Comparison of ENCODE assay signal across 20 mouse cellular contexts in the genomic region with DNA sequence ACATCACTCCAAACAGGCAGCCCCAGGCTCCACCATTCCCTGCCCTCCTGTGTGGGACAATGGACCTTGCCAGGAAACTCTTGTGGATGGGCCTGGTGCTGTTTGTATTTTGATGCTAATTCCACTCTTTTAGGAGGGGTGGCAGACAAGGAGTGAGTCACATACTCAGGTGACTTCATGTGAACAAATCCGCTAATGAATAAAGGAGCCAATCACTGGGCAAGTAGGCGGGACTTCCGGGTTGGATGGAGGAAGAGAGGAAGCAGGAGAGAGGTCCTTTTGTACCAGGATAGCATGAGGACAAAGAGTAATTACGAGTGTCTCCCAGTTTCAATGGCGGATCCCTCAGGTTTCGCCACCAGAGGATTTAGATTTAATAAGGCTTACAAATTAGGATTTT. TPM values are rescaled to one million over a fixed set of nuclear protein-coding genes. Genes with fewer than 3 reads are reported as not detected.
"Had no signal": no experiment of that assay in that cellular context is flagged by ENCODE, and none has a peak within 500 bp of the region (broad histone marks: within the 10 kb centered on the region; RNA-seq: fewer than 3 reads in every experiment).

No protein-coding gene starts in this region.

- ATAC-seq: liver, embryonic 12.5 days; midbrain, embryonic 13.5 days; midbrain, embryonic 16.5 days had no signal

- H3K4me3 ChIP-seq: limb, embryonic 10.5 days; limb, embryonic 13.5 days; liver, embryonic 12.5 days; liver, embryonic 15.5 days; lung, embryonic 15.5 days; megakaryocyte, embryonic 14.5 days; midbrain, embryonic 10.5 days; midbrain, embryonic 13.5 days; stomach, embryonic 15.5 days had no signal

- H3K4me2 ChIP-seq: limb, embryonic 13.5 days; liver, embryonic 12.5 days; liver, embryonic 15.5 days; lung, embryonic 15.5 days; midbrain, embryonic 13.5 days; stomach, embryonic 15.5 days had no signal

- H3K27me3 ChIP-seq: limb, embryonic 13.5 days; liver, embryonic 12.5 days; liver, embryonic 15.5 days; lung, embryonic 15.5 days; megakaryocyte, embryonic 14.5 days; midbrain, embryonic 13.5 days; stomach, embryonic 15.5 days had no signal

- H3K9me3 ChIP-seq: limb, embryonic 10.5 days; limb, embryonic 13.5 days; liver, embryonic 12.5 days; liver, embryonic 15.5 days; lung, embryonic 15.5 days; megakaryocyte, embryonic 14.5 days; midbrain, embryonic 10.5 days; midbrain, embryonic 13.5 days; stomach, embryonic 15.5 days had no signal

- H3K9ac ChIP-seq: limb, embryonic 13.5 days; liver, embryonic 12.5 days; liver, embryonic 15.5 days; lung, embryonic 15.5 days; midbrain, embryonic 13.5 days; stomach, embryonic 15.5 days had no signal

- DNase-seq: kidney, postnatal 14 days; kidney, postnatal 4 days; liver; lung, adult 18-20 months; lung, postnatal 10 days; lung, postnatal 36 days; right cerebral cortex, postnatal 4 days; spleen, adult 18-20 months; thymus, postnatal 25 days had no signal

- H3K27ac ChIP-seq: limb, embryonic 10.5 days; limb, embryonic 13.5 days; liver, embryonic 12.5 days; liver, embryonic 15.5 days; lung, embryonic 15.5 days; midbrain, embryonic 10.5 days; midbrain, embryonic 13.5 days; stomach, embryonic 15.5 days had no signal

- H3K4me1 ChIP-seq: limb, embryonic 10.5 days; limb, embryonic 13.5 days; liver, embryonic 12.5 days; liver, embryonic 15.5 days; lung, embryonic 15.5 days; megakaryocyte, embryonic 14.5 days; midbrain, embryonic 10.5 days; midbrain, embryonic 13.5 days; stomach, embryonic 15.5 days had no signal

RNA-seq across cellular contexts. Expression of a gene that starts 15.5 kb away (rescaled TPM):
- polyA plus RNA-seq: liver, embryonic 12.5 days; liver, embryonic 15.5 days; midbrain, embryonic 13.5 days; neural tube, embryonic 11.5 days; stomach, embryonic 15.5 days had no signal
